Mouse (Mus musculus): ENCODE results near the gene Aimp1.

GRCm38 (mm10) chr3:132650191-132650590 lies 34.0 kb downstream of the Aimp1 start:
- no peak for TF ChIP-seq CTCF (IDR thresholded peaks at IDR 0.05; ENCODE audit: borderline replicate concordance, insufficient read depth, low read length)
- no peak for TF ChIP-seq POLR2A (IDR thresholded peaks at IDR 0.05; ENCODE audit: low read depth, low read length)
